ENCODE assay signal across 28 mouse cellular contexts in the genomic region with DNA sequence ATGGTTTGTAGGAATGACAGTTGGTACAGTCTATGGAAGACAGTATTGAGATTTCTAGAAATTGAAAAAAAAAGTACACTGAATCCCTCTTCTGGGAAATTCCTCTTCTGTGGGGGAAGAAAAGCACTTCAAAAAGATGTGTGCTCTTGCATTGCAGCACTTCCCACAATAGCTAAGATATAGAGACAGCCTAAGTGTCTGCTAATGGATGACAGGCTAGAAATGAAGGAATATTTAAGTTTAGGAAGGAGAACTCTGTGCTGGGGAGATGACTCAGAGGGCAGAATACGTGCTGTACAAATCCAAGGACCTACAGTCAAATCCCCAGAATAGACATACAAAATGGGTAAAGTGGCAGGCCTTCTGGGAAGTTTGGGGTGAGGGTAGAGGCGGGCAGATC. TPM values are rescaled to one million over a fixed set of nuclear protein-coding genes. Genes with fewer than 3 reads are reported as not detected.
DNase-seq lines count a peak whose midpoint lies in the region; ATAC-seq and TF ChIP-seq lines count a peak whose summit lies in the region.
"Had no signal": no experiment of that assay in that cellular context is flagged by ENCODE, and none has a peak within 500 bp of the region (broad histone marks: within the 10 kb centered on the region; RNA-seq: fewer than 3 reads in every experiment).

No protein-coding gene starts in this region.

- no peak overlapping the region for H3K4me2 ChIP-seq in forebrain, postnatal 0 days (ENCODE audit: low read depth)
- no peak overlapping the region for H3K4me2 ChIP-seq in forebrain, embryonic 11.5 days (ENCODE audit: low read depth, low read length, severe bottlenecking)
- no peak overlapping the region for H3K4me2 ChIP-seq in midbrain, embryonic 11.5 days
- H3K4me2 ChIP-seq in midbrain, embryonic 15.5 days = no peak overlapping the region
- H3K4me2 ChIP-seq: embryonic facial prominence, embryonic 13.5 days; heart, embryonic 12.5 days; heart, embryonic 15.5 days; hindbrain, embryonic 13.5 days; intestine, embryonic 15.5 days had no signal

- H3K27me3 ChIP-seq in forebrain, postnatal 0 days (ENCODE audit: insufficient read depth, low read length) = no peaks in the 10 kb centered on the region
- H3K27me3 ChIP-seq in forebrain, embryonic 11.5 days (ENCODE audit: control insufficient read depth, insufficient read depth, low read length) = no peaks in the 10 kb centered on the region
- no peaks in the 10 kb centered on the region for H3K27me3 ChIP-seq in midbrain, embryonic 11.5 days (ENCODE audit: control insufficient read depth, insufficient read depth, low read length)
- H3K27me3 ChIP-seq in midbrain, embryonic 15.5 days (replicated peaks) = no peaks in the 10 kb centered on the region
- H3K27me3 ChIP-seq: embryonic facial prominence, embryonic 13.5 days; heart, embryonic 12.5 days; heart, embryonic 15.5 days; hindbrain, embryonic 13.5 days; intestine, embryonic 15.5 days had no signal

- no peaks in the 10 kb centered on the region for H3K9me3 ChIP-seq in forebrain, postnatal 0 days (ENCODE audit: low read length)
- H3K9me3 ChIP-seq in forebrain, embryonic 11.5 days (ENCODE audit: control insufficient read depth, low read length) = no peaks in the 10 kb centered on the region
- no peaks in the 10 kb centered on the region for H3K9me3 ChIP-seq in midbrain, embryonic 11.5 days (ENCODE audit: control insufficient read depth, low read length)
- no peaks in the 10 kb centered on the region for H3K9me3 ChIP-seq in midbrain, embryonic 15.5 days
- H3K9me3 ChIP-seq: embryonic facial prominence, embryonic 10.5 days; embryonic facial prominence, embryonic 13.5 days; forebrain, embryonic 10.5 days; heart, embryonic 12.5 days; heart, embryonic 15.5 days; hindbrain, embryonic 10.5 days; hindbrain, embryonic 13.5 days; intestine, embryonic 15.5 days had no signal

- H3K27ac ChIP-seq in forebrain, postnatal 0 days (ENCODE audit: low read depth, low read length) = no peak overlapping the region
- no peak overlapping the region for H3K27ac ChIP-seq in forebrain, embryonic 11.5 days (ENCODE audit: low read depth, low read length)
- no peak overlapping the region for H3K27ac ChIP-seq in midbrain, embryonic 11.5 days (ENCODE audit: low read depth, low read length)
- H3K27ac ChIP-seq in midbrain, embryonic 15.5 days = no peak overlapping the region
- peak overlapping the region; percentile 32 for H3K27ac ChIP-seq in cortical plate, adult 2 months (ENCODE audit: insufficient read depth, low read length)
- H3K27ac ChIP-seq: embryonic facial prominence, embryonic 10.5 days; embryonic facial prominence, embryonic 13.5 days; forebrain, embryonic 10.5 days; heart, embryonic 15.5 days; hindbrain, embryonic 10.5 days; hindbrain, embryonic 13.5 days; intestine, embryonic 15.5 days had no signal

- H3K4me1 ChIP-seq in forebrain, postnatal 0 days (ENCODE audit: insufficient read depth) = no peaks in the 10 kb centered on the region
- no peaks in the 10 kb centered on the region for H3K4me1 ChIP-seq in forebrain, embryonic 11.5 days (replicated peaks; ENCODE audit: control insufficient read depth, insufficient read depth, low read length)
- H3K4me1 ChIP-seq in midbrain, embryonic 11.5 days (ENCODE audit: control insufficient read depth, insufficient read depth, low read length) = no peaks in the 10 kb centered on the region
- no peaks in the 10 kb centered on the region for H3K4me1 ChIP-seq in midbrain, embryonic 15.5 days
- peaks cover 2% of the 10 kb centered on the region for H3K4me1 ChIP-seq in cortical plate, adult 2 months (ENCODE audit: control insufficient read depth, insufficient read depth, low read length)
- H3K4me1 ChIP-seq: embryonic facial prominence, embryonic 10.5 days; embryonic facial prominence, embryonic 13.5 days; forebrain, embryonic 10.5 days; heart, embryonic 15.5 days; hindbrain, embryonic 10.5 days; hindbrain, embryonic 13.5 days; intestine, embryonic 15.5 days had no signal

- no peak overlapping the region for H3K4me3 ChIP-seq in forebrain, postnatal 0 days (ENCODE audit: low read depth, low read length)
- no peak overlapping the region for H3K4me3 ChIP-seq in forebrain, embryonic 11.5 days (ENCODE audit: low read depth, low read length)
- H3K4me3 ChIP-seq in midbrain, embryonic 11.5 days (ENCODE audit: low read depth, low read length) = no peak overlapping the region
- no peak overlapping the region for H3K4me3 ChIP-seq in midbrain, embryonic 15.5 days
- no peak overlapping the region for H3K4me3 ChIP-seq in cortical plate, adult 2 months (ENCODE audit: insufficient read depth, low read length)
- H3K4me3 ChIP-seq: embryonic facial prominence, embryonic 10.5 days; embryonic facial prominence, embryonic 13.5 days; forebrain, embryonic 10.5 days; heart, embryonic 12.5 days; heart, embryonic 15.5 days; hindbrain, embryonic 10.5 days; hindbrain, embryonic 13.5 days; intestine, embryonic 15.5 days had no signal

- peak; percentile 51 for ATAC-seq in forebrain, postnatal 0 days
- no peak for ATAC-seq in forebrain, embryonic 11.5 days (replicated peaks; ENCODE audit: low FRiP score)
- ATAC-seq in midbrain, embryonic 11.5 days (ENCODE audit: low FRiP score) = no peak
- no peak for ATAC-seq in midbrain, embryonic 15.5 days (replicated peaks)
- ATAC-seq: activated CD4-positive, CD25-positive, alpha-beta regulatory T cell, adult 4 months; CD4-positive, CD25-positive, alpha-beta regulatory T cell, adult 4 months; hindbrain, embryonic 16.5 days; intestine, embryonic 15.5 days had no signal

- no peak for TF ChIP-seq POLR2A in cortical plate, adult 2 months (IDR thresholded peaks at IDR 0.05; ENCODE audit: extremely low read depth, insufficient read depth, low read length)

- no peak for DNase-seq in forebrain, postnatal 0 days
- no peak for DNase-seq in forebrain, embryonic 11.5 days (ENCODE audit: low spot score)
- DNase-seq in midbrain, embryonic 11.5 days (ENCODE audit: low spot score, missing footprints) = peak; percentile 37
- DNase-seq in T-cell, adult 2 months (ENCODE audit: low spot score) = no peak
- DNase-seq: adrenal gland, postnatal 10 days; cerebellum, adult 11 months; cerebellum, adult 2 months; cerebellum, adult 9-11 months; cerebellum, postnatal 25 days; embryo, embryonic 11 days; gastrocnemius, postnatal 25 days; heart, adult 18-20 months; heart, postnatal 10 days; heart, postnatal 36 days; kidney, adult 11 months had no signal

- 72% methylated on average over 2 of the region's 2 CpGs for WGBS in forebrain, postnatal 0 days
- 81% methylated on average over 2 of the region's 2 CpGs for WGBS in forebrain, embryonic 11.5 days
- WGBS in midbrain, embryonic 11.5 days = 70% methylated on average over 2 of the region's 2 CpGs
- WGBS in midbrain, embryonic 15.5 days = 77% methylated on average over 2 of the region's 2 CpGs

- no peak for TF ChIP-seq CTCF in forebrain, postnatal 0 days (IDR thresholded peaks at IDR 0.05; ENCODE audit: low read depth)
- no peak for TF ChIP-seq CTCF in cortical plate, adult 2 months (IDR thresholded peaks at IDR 0.05; ENCODE audit: extremely low read depth, insufficient read depth, low read length)

- no peaks in the 10 kb centered on the region for H3K36me3 ChIP-seq in forebrain, postnatal 0 days (ENCODE audit: insufficient read depth)
- H3K36me3 ChIP-seq in forebrain, embryonic 11.5 days (ENCODE audit: control insufficient read depth, insufficient read depth, low read length) = no peaks in the 10 kb centered on the region
- H3K36me3 ChIP-seq in midbrain, embryonic 11.5 days (ENCODE audit: control insufficient read depth, insufficient read depth, low read length) = no peaks in the 10 kb centered on the region
- no peaks in the 10 kb centered on the region for H3K36me3 ChIP-seq in midbrain, embryonic 15.5 days (replicated peaks)
- H3K36me3 ChIP-seq: embryonic facial prominence, embryonic 10.5 days; embryonic facial prominence, embryonic 13.5 days; forebrain, embryonic 10.5 days; heart, embryonic 12.5 days; heart, embryonic 15.5 days; hindbrain, embryonic 10.5 days; hindbrain, embryonic 13.5 days; intestine, embryonic 15.5 days had no signal

- no peak overlapping the region for H3K9ac ChIP-seq in forebrain, postnatal 0 days
- no peak overlapping the region for H3K9ac ChIP-seq in forebrain, embryonic 11.5 days (ENCODE audit: low read length)
- H3K9ac ChIP-seq in midbrain, embryonic 11.5 days (ENCODE audit: low read length) = no peak overlapping the region
- no peak overlapping the region for H3K9ac ChIP-seq in midbrain, embryonic 15.5 days
- H3K9ac ChIP-seq: embryonic facial prominence, embryonic 13.5 days; heart, embryonic 12.5 days; heart, embryonic 15.5 days; hindbrain, embryonic 13.5 days; intestine, embryonic 15.5 days had no signal

RNA-seq across cellular contexts. Expression of a gene that starts 32.5 kb away (rescaled TPM):
- total RNA-seq in forebrain, postnatal 0 days (2014; rRNA removed) = 0.08 and 0.29 TPM in 2 replicates
- 0.14 and 0.24 TPM in 2 replicates for polyA plus RNA-seq in forebrain, postnatal 0 days (2015; fragmentation: Nextera tagmentation; extraction: Ambion mirVana)
- polyA plus RNA-seq in forebrain, embryonic 11.5 days (2014; fragmentation: Nextera tagmentation; extraction: Ambion mirVana) = 0.21 TPM in 1 of 2 replicates, not detected in the other
- polyA plus RNA-seq in midbrain, embryonic 11.5 days (2014; fragmentation: Nextera tagmentation; extraction: Ambion mirVana) = not detected in 2 replicates
- 0.26 and 0.65 TPM in 2 replicates for polyA plus RNA-seq in midbrain, embryonic 15.5 days (2015; fragmentation: Nextera tagmentation; extraction: Ambion mirVana)
- polyA plus RNA-seq in cortical plate, adult 2 months (2012; rRNA removed) = 0.26 and 0.31 TPM in 2 replicates
- polyA plus RNA-seq: activated CD4-positive, CD25-positive, alpha-beta regulatory T cell, adult 4 months; CD4-positive, CD25-positive, alpha-beta regulatory T cell, adult 4 months; hindbrain, embryonic 10.5 days had no signal
